Mouse (Mus musculus) heart, postnatal 0 days (tissue): ENCODE measurements at regions not wholly inside any gene's neighbourhood (a gene's known extent, or its start where the extent isn't known, plus 50 kb on each side); places are given as distances from the start of the nearest gene placed in this dataset.

Source experiments
- CTCF ChIP-seq: IDR thresholded peaks from 2 replicates; pipeline ENCODE4 v1.5.1; 2016; ENCODE audit warnings: antibody characterized with exemption, control low read depth, low read depth
- EP300 ChIP-seq: IDR thresholded peaks from 2 replicates; pipeline ENCODE4 v1.6.1; 2016; ENCODE audit warnings: antibody characterized with exemption, low read depth

DNA sequence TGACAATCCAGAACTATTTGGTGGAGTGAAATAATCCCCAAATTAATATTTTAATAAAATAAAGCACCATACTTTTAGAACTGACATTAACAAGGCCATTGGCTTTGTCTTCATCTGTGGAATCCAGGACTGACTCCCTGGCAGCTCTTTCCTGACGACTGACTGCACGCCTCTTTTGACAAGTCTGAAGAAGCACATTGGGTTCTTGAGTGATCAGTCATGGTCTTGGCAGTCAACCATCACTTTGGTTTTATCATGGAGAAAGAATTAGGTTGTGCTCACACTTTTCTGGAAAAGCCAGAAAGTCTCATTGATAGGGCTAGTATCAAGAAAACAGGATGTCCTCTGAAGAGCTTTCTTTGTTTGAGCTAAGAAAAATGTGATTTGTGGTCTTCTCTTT, 399.8 kb upstream of the Jag1 start:
- TF ChIP-seq CTCF (no peak), EP300 (no peak)
